Mouse (Mus musculus): ENCODE measurements at regions not wholly inside any gene's neighbourhood (a gene's known extent, or its start where the extent isn't known, plus 50 kb on each side); places are given as distances from the start of the nearest gene placed in this dataset.

- Histone ChIP-seq H3K27ac (no peak overlapping the region), H3K9me3 (no peaks in the 10 kb centered on the region), H3K27me3 (no peaks in the 10 kb centered on the region), H3K4me2 (replicated peaks) (peak overlapping the region; percentile 41), H3K4me1 (peaks cover 13% of the 10 kb centered on the region), H3K36me3 (no peaks in the 10 kb centered on the region), H3K9ac (no peak overlapping the region), H3K4me3 (no peak overlapping the region)
- 30% methylated on average over 8 of the region's 8 CpGs for WGBS
- ATAC-seq (ENCODE audit: low FRiP score, low read depth), result no peak
Measured at GRCm38 (mm10) chr13:6060229-6060845, 199.1 kb downstream of the Klf6 start.

- no peaks in the 10 kb centered on the region for H3K36me3 ChIP-seq
- H3K9ac ChIP-seq, result no peak overlapping the region
- H3K27ac ChIP-seq, result no peak overlapping the region
- H3K4me1 ChIP-seq, result peaks cover 13% of the 10 kb centered on the region
- 80% methylated on average over 4 of the region's 4 CpGs for WGBS
- no peaks in the 10 kb centered on the region for H3K27me3 ChIP-seq
- no peak overlapping the region for H3K4me2 ChIP-seq (replicated peaks)
- H3K4me3 ChIP-seq, result no peak overlapping the region
- no peaks in the 10 kb centered on the region for H3K9me3 ChIP-seq
- ATAC-seq (ENCODE audit: low FRiP score, low read depth), result no peak
Measured at GRCm38 (mm10) chr13:6062305-6062704, 201.0 kb downstream of the Klf6 start.

- H3K27me3 ChIP-seq, result no peaks in the 10 kb centered on the region
- H3K4me1 ChIP-seq, result peaks cover 13% of the 10 kb centered on the region
- no peak overlapping the region for H3K9ac ChIP-seq
- no peak for ATAC-seq (ENCODE audit: low FRiP score, low read depth)
- H3K4me2 ChIP-seq (replicated peaks), result no peak overlapping the region
- WGBS, result 77% methylated on average over 3 of the region's 3 CpGs
- H3K27ac ChIP-seq, result no peak overlapping the region
- no peaks in the 10 kb centered on the region for H3K36me3 ChIP-seq
- no peaks in the 10 kb centered on the region for H3K9me3 ChIP-seq
- H3K4me3 ChIP-seq, result no peak overlapping the region
Measured at GRCm38 (mm10) chr13:6062729-6063386, 201.6 kb downstream of the Klf6 start.

GRCm38 (mm10) chr13:6076978-6077825, 215.9 kb downstream of the Klf6 start:
- H3K36me3 ChIP-seq, result no peaks in the 10 kb centered on the region
- no peaks in the 10 kb centered on the region for H3K9me3 ChIP-seq
- H3K27ac ChIP-seq, result no peak overlapping the region
- no peaks in the 10 kb centered on the region for H3K27me3 ChIP-seq
- WGBS, result 80% methylated on average over 4 of the region's 4 CpGs
- no peak for ATAC-seq (ENCODE audit: low FRiP score, low read depth)
- H3K4me1 ChIP-seq, result no peaks in the 10 kb centered on the region
- no peak overlapping the region for H3K4me3 ChIP-seq
- no peak overlapping the region for H3K4me2 ChIP-seq (replicated peaks)
- H3K9ac ChIP-seq, result no peak overlapping the region

- Histone ChIP-seq H3K27me3 (no peaks in the 10 kb centered on the region), H3K4me2 (replicated peaks) (no peak overlapping the region), H3K36me3 (no peaks in the 10 kb centered on the region), H3K4me1 (no peaks in the 10 kb centered on the region), H3K9me3 (no peaks in the 10 kb centered on the region), H3K9ac (no peak overlapping the region), H3K27ac (no peak overlapping the region), H3K4me3 (no peak overlapping the region)
- ATAC-seq (ENCODE audit: low FRiP score, low read depth), result no peak
- WGBS, result 81% methylated on average over 2 of the region's 2 CpGs
Measured at GRCm38 (mm10) chr13:6085891-6086290, 224.6 kb downstream of the Klf6 start.

- H3K27ac ChIP-seq, result no peak overlapping the region
- no peaks in the 10 kb centered on the region for H3K9me3 ChIP-seq
- H3K36me3 ChIP-seq, result no peaks in the 10 kb centered on the region
- no peak overlapping the region for H3K4me2 ChIP-seq (replicated peaks)
- no peak for ATAC-seq (ENCODE audit: low FRiP score, low read depth)
- H3K9ac ChIP-seq, result no peak overlapping the region
- no peak overlapping the region for H3K4me3 ChIP-seq
- H3K27me3 ChIP-seq, result no peaks in the 10 kb centered on the region
- 87% methylated on average over 7 of the region's 7 CpGs for WGBS
- H3K4me1 ChIP-seq, result no peaks in the 10 kb centered on the region
Measured at GRCm38 (mm10) chr13:6109018-6109657, 247.9 kb downstream of the Klf6 start.

- H3K4me3 ChIP-seq, result no peak overlapping the region
- no peak for ATAC-seq (ENCODE audit: low FRiP score, low read depth)
- H3K27me3 ChIP-seq, result no peaks in the 10 kb centered on the region
- H3K9ac ChIP-seq, result no peak overlapping the region
- H3K27ac ChIP-seq, result no peak overlapping the region
- H3K4me2 ChIP-seq (replicated peaks), result no peak overlapping the region
- no peaks in the 10 kb centered on the region for H3K9me3 ChIP-seq
- WGBS, result 88% methylated on average over 1 of the region's 1 CpGs
- H3K36me3 ChIP-seq, result no peaks in the 10 kb centered on the region
- no peaks in the 10 kb centered on the region for H3K4me1 ChIP-seq
Measured at GRCm38 (mm10) chr13:6119703-6120102, 258.4 kb downstream of the Klf6 start.

GRCm38 (mm10) chr13:6127311-6127710, 266.0 kb downstream of the Klf6 start:
- no peaks in the 10 kb centered on the region for H3K36me3 ChIP-seq
- no peaks in the 10 kb centered on the region for H3K4me1 ChIP-seq
- H3K27me3 ChIP-seq, result no peaks in the 10 kb centered on the region
- H3K9ac ChIP-seq, result no peak overlapping the region
- H3K9me3 ChIP-seq, result no peaks in the 10 kb centered on the region
- ATAC-seq (ENCODE audit: low FRiP score, low read depth), result no peak
- WGBS, result 87% methylated on average over 1 of the region's 1 CpGs
- no peak overlapping the region for H3K27ac ChIP-seq
- H3K4me3 ChIP-seq, result no peak overlapping the region
- H3K4me2 ChIP-seq (replicated peaks), result no peak overlapping the region

- Histone ChIP-seq H3K9me3 (no peaks in the 10 kb centered on the region), H3K27me3 (no peaks in the 10 kb centered on the region), H3K36me3 (no peaks in the 10 kb centered on the region), H3K9ac (no peak overlapping the region), H3K27ac (no peak overlapping the region), H3K4me3 (no peak overlapping the region), H3K4me1 (no peaks in the 10 kb centered on the region), H3K4me2 (replicated peaks) (no peak overlapping the region)
- WGBS, result 64% methylated on average over 1 of the region's 1 CpGs
- ATAC-seq (ENCODE audit: low FRiP score, low read depth), result no peak
Measured at GRCm38 (mm10) chr13:6128903-6129302, 267.6 kb downstream of the Klf6 start.

GRCm38 (mm10) chr13:6131363-6131762, 270.1 kb downstream of the Klf6 start:
- H3K4me2 ChIP-seq (replicated peaks), result no peak overlapping the region
- H3K4me3 ChIP-seq, result no peak overlapping the region
- H3K9me3 ChIP-seq, result no peaks in the 10 kb centered on the region
- no peak overlapping the region for H3K9ac ChIP-seq
- no peaks in the 10 kb centered on the region for H3K27me3 ChIP-seq
- no peak overlapping the region for H3K27ac ChIP-seq
- no peak for ATAC-seq (ENCODE audit: low FRiP score, low read depth)
- WGBS, result 65% methylated on average over 2 of the region's 2 CpGs
- H3K36me3 ChIP-seq, result no peaks in the 10 kb centered on the region
- no peaks in the 10 kb centered on the region for H3K4me1 ChIP-seq

GRCm38 (mm10) chr13:6137170-6137569, 275.9 kb downstream of the Klf6 start:
- no peaks in the 10 kb centered on the region for H3K27me3 ChIP-seq
- no peak overlapping the region for H3K4me3 ChIP-seq
- no peak for ATAC-seq (ENCODE audit: low FRiP score, low read depth)
- WGBS, result 20% methylated on average over 4 of the region's 4 CpGs
- no peaks in the 10 kb centered on the region for H3K36me3 ChIP-seq
- H3K9ac ChIP-seq, result no peak overlapping the region
- H3K4me2 ChIP-seq (replicated peaks), result no peak overlapping the region
- H3K27ac ChIP-seq, result no peak overlapping the region
- no peaks in the 10 kb centered on the region for H3K9me3 ChIP-seq
- H3K4me1 ChIP-seq, result no peaks in the 10 kb centered on the region

GRCm38 (mm10) chr13:6142771-6143170, 281.5 kb downstream of the Klf6 start:
- no peak for ATAC-seq (ENCODE audit: low FRiP score, low read depth)
- Histone ChIP-seq H3K4me1 (no peaks in the 10 kb centered on the region), H3K4me2 (replicated peaks) (no peak overlapping the region), H3K27me3 (no peaks in the 10 kb centered on the region), H3K4me3 (no peak overlapping the region), H3K27ac (no peak overlapping the region), H3K9ac (no peak overlapping the region), H3K9me3 (no peaks in the 10 kb centered on the region), H3K36me3 (no peaks in the 10 kb centered on the region)
- 56% methylated on average over 2 of the region's 2 CpGs for WGBS

Data from limb, embryonic 13.5 days (tissue).